Mouse (Mus musculus) lung, embryonic 14.5 days (tissue): ENCODE measurements at regions not wholly inside any gene's neighbourhood (a gene's known extent, or its start where the extent isn't known, plus 50 kb on each side); places are given as distances from the start of the nearest gene placed in this dataset.

ENCODE experiments used
- ATAC-seq: fragments of 200-750 bp; cut with Nextera tagmentation; 2 replicates; pipeline ENCODE4 v1.8.0; 2017; ENCODE audit warnings: mild to moderate bottlenecking, moderate TSS enrichment, moderate library complexity; ENCODE audit not compliant: insufficient read depth
- DNase-seq: peaks from one replicate; pipeline ENCODE4 v3.0.0-alpha.2; 2015
- H3K27ac ChIP-seq: fragments of 300-500 bp; sonication (generic); 2 replicates; pipeline ENCODE4 v1.5.1; 2014; ENCODE audit warnings: low read depth, mild to moderate bottlenecking, moderate library complexity
- H3K27me3 ChIP-seq: fragments of 300-500 bp; sonication (generic); 2 replicates; pipeline ENCODE4 v1.6.1; 2014; ENCODE audit warnings: low read length, control low read depth; ENCODE audit not compliant: insufficient read depth
- H3K36me3 ChIP-seq: fragments of 300-500 bp; sonication (generic); 2 replicates; pipeline ENCODE4 v1.6.1; 2014; ENCODE audit warnings: control low read depth; ENCODE audit not compliant: insufficient read depth
- H3K4me1 ChIP-seq: fragments of 300-500 bp; sonication (generic); 2 replicates; pipeline ENCODE4 v1.6.1; 2014; ENCODE audit warnings: antibody characterized with exemption, control low read depth; ENCODE audit not compliant: insufficient read depth
- H3K4me2 ChIP-seq: fragments of 300-500 bp; sonication (generic); 2 replicates; pipeline ENCODE4 v1.6.1; 2014; ENCODE audit warnings: mild to moderate bottlenecking
- H3K4me3 ChIP-seq: fragments of 300-500 bp; sonication (generic); 2 replicates; pipeline ENCODE4 v1.5.1; 2014; ENCODE audit warnings: low read depth, low read length
- H3K9ac ChIP-seq: fragments of 300-500 bp; sonication (generic); 2 replicates; pipeline ENCODE4 v1.6.1; 2014
- H3K9me3 ChIP-seq: fragments of 300-500 bp; sonication (generic); 2 replicates; pipeline ENCODE4 v1.6.1; 2016; ENCODE audit warnings: low read depth, low read length, control low read depth
- CTCF ChIP-seq: IDR thresholded peaks from 2 replicates; pipeline ENCODE4 v1.5.1; 2016; ENCODE audit warnings: antibody characterized with exemption, low read depth
- WGBS: fragments of 180-500 bp; shearing (Covaris S2); extraction: QIAGEN DNeasy Blood & Tissue Kit; methylation state at CpG from one replicate; pipeline ENCODE4 v1.1.7; 2014; 5-methylcytosine and 5-hydroxymethylcytosine counted together

- TF ChIP-seq CTCF = no peak
- Histone ChIP-seq H3K9ac (no peak overlapping the region), H3K9me3 (no peaks in the 10 kb centered on the region), H3K27me3 (no peaks in the 10 kb centered on the region), H3K4me2 (no peak overlapping the region), H3K36me3 (no peaks in the 10 kb centered on the region), H3K4me1 (no peaks in the 10 kb centered on the region), H3K27ac (no peak overlapping the region), H3K4me3 (no peak overlapping the region)
- 91% methylated on average over 2 of the region's 2 CpGs for WGBS
- no peak for DNase-seq
- ATAC-seq = no peak
These were observed 192.9 kb downstream of the Osr1 start for GRCm38 (mm10) chr12:9762842-9763241.

DNA sequence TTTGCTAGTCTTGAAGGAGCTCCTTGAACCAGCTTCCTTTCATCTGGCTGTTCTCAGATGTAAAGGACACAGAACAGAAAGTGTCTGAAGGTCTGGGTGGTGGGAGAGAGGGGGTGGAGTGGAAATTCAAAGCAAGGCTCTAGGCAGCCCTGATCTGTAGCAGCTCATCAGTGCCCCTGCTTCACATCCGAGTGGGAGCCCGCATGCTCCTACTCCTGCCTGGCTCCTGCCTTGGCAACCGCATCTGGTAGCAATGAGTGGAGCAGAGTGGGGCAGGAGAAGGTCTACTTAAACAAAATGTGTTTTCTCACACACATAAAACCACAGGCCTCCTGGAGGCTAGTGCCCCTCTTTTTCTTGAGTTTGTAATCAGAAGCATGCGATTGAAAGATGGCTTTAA lies 201.0 kb downstream of the Osr1 start:
- Histone ChIP-seq H3K36me3 (no peaks in the 10 kb centered on the region), H3K9me3 (no peaks in the 10 kb centered on the region), H3K4me1 (no peaks in the 10 kb centered on the region), H3K27me3 (no peaks in the 10 kb centered on the region), H3K4me3 (no peak overlapping the region), H3K27ac (no peak overlapping the region), H3K9ac (no peak overlapping the region), H3K4me2 (no peak overlapping the region)
- 58% methylated on average over 4 of the region's 4 CpGs for whole genome bisulfite sequencing
- TF ChIP-seq CTCF = no peak
- no peak for DNase-seq
- no peak for ATAC-seq

- DNase-seq (no peak), ATAC-seq (no peak)
- Histone ChIP-seq H3K4me2 (no peak overlapping the region), H3K4me1 (no peaks in the 10 kb centered on the region), H3K27ac (no peak overlapping the region), H3K9ac (no peak overlapping the region), H3K27me3 (no peaks in the 10 kb centered on the region), H3K9me3 (no peaks in the 10 kb centered on the region), H3K4me3 (no peak overlapping the region), H3K36me3 (no peaks in the 10 kb centered on the region)
- 55% methylated on average over 1 of the region's 1 CpGs for WGBS
- no peak for TF ChIP-seq CTCF
These were observed 203.0 kb downstream of the Osr1 start for GRCm38 (mm10) chr12:9772875-9773274.

GRCm38 (mm10) chr12:9802284-9802683 lies 232.4 kb downstream of the Osr1 start:
- Histone ChIP-seq H3K4me2 (no peak overlapping the region), H3K27me3 (no peaks in the 10 kb centered on the region), H3K4me1 (no peaks in the 10 kb centered on the region), H3K9me3 (no peaks in the 10 kb centered on the region), H3K9ac (no peak overlapping the region), H3K27ac (no peak overlapping the region), H3K4me3 (no peak overlapping the region), H3K36me3 (no peaks in the 10 kb centered on the region)
- DNase-seq = no peak
- TF ChIP-seq CTCF = no peak
- 55% methylated on average over 3 of the region's 3 CpGs for WGBS
- ATAC-seq = no peak

GRCm38 (mm10) chr12:9807406-9807805 lies 237.5 kb downstream of the Osr1 start:
- TF ChIP-seq CTCF = no peak
- no peak overlapping the region for H3K27ac ChIP-seq
- no peak overlapping the region for H3K9ac ChIP-seq
- 50% methylated on average over 1 of the region's 1 CpGs for WGBS
- H3K27me3 ChIP-seq = no peaks in the 10 kb centered on the region
- H3K4me1 ChIP-seq = no peaks in the 10 kb centered on the region
- DNase-seq (peak; percentile 6), ATAC-seq (no peak)
- no peak overlapping the region for H3K4me2 ChIP-seq
- no peaks in the 10 kb centered on the region for H3K9me3 ChIP-seq
- no peaks in the 10 kb centered on the region for H3K36me3 ChIP-seq
- H3K4me3 ChIP-seq = no peak overlapping the region

DNA sequence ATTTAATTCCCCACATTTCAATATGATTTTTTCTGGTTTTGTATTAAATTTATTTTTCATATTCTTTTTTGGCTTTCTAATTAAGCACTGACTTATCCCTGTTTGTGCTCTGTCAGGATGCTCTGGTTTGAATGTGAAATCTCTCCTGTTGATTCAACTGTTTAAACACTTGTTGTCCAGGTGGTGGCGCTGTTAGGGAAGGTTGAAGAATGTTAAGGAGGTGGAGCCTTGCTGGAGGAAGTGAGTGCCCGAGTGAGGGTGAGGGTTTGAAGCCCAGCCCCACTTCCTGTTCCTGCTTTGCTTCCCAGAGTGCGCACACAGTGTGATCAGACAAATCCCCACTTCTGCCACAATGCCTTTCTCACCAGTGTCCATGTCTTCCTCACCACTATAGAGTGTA lies 263.4 kb downstream of the Osr1 start:
- no peak for DNase-seq
- ATAC-seq = no peak
- H3K4me3 ChIP-seq = no peak overlapping the region

DNA sequence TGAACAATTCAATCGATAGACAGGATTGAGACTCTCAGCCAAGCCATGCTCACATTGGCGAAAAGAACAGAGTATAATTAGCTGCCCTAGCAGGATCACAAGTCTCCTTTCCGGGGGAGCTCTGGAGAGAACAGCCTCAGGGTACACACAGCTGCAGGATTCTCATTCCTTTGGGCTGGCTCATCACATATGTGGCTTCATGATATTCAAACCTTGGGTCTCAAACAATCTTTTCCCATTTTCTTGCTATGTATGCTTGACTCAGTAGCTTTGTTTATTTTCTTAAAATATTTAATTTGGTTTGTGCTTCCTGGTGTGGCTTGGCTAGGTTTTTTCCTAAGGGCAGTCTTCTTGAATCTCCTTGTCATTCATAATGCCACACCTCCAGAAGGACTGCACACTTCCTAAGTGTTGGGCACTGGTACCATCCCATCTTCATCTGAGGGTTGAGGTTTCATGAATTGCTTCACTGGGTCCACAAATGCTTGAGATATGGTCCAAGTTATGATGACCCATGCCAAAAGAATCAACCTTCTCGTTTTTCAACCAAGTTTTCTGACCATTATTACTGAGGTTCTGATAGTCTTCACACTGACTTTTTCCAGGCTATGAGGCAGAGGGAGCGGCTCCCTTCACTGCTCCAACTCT lies 269.4 kb downstream of the Osr1 start:
- WGBS = 55% methylated on average over 5 of the region's 5 CpGs

More for the DNA sequence above, 263.4 kb downstream of the Osr1 start:
- Histone ChIP-seq H3K27ac (no peak overlapping the region), H3K4me2 (no peak overlapping the region), H3K9me3 (no peaks in the 10 kb centered on the region), H3K36me3 (no peaks in the 10 kb centered on the region), H3K27me3 (no peaks in the 10 kb centered on the region), H3K4me1 (no peaks in the 10 kb centered on the region), H3K9ac (no peak overlapping the region)
- peak; percentile 29; the same call in 1 of the 2 replicates for TF ChIP-seq CTCF
- WGBS = 49% methylated on average over 3 of the region's 3 CpGs

More for the DNA sequence above, 269.4 kb downstream of the Osr1 start:
- no peak for ATAC-seq
- Histone ChIP-seq H3K27me3 (no peaks in the 10 kb centered on the region), H3K27ac (peak overlapping the region; percentile 65; the same call in 1 of the 2 replicates), H3K4me2 (no peak overlapping the region), H3K4me1 (peaks cover 6% of the 10 kb centered on the region; the same call in 1 of the 2 replicates), H3K9ac (no peak overlapping the region), H3K9me3 (no peaks in the 10 kb centered on the region), H3K36me3 (no peaks in the 10 kb centered on the region), H3K4me3 (no peak overlapping the region)
- DNase-seq = no peak
- no peak for TF ChIP-seq CTCF
